Mouse (Mus musculus): ENCODE results near the gene Vmn2r109. TPM values are rescaled to one million over a fixed set of nuclear protein-coding genes. Genes with fewer than 3 reads are reported as not detected.
"Not testable (repeated sequence)": the region's sequence is repeated elsewhere in the genome, so short reads cannot be mapped to it uniquely, and the experiment has no call there.

Vmn2r109 gene
- total RNA-seq (2021): not detected
- long read RNA-seq, experiment 1: 0 reads
- long read RNA-seq, experiment 2: 0 reads

- TF ChIP-seq CTCF (conservative IDR thresholded peaks at IDR 0.05): no peak
- no peak within 1 kb of the TSS for H3K4me3 ChIP-seq
- H3K27ac ChIP-seq: no peak within 1 kb of the TSS
- DNase-seq (ENCODE audit: low spot score in 2 of 2): no peak
Measured at GRCm38 (mm10) chr17:20564656-20565055, at the start of gene Vmn2r109. Gene Vmn2r109 (minus strand): TSS chr17:20564756.

DNA sequence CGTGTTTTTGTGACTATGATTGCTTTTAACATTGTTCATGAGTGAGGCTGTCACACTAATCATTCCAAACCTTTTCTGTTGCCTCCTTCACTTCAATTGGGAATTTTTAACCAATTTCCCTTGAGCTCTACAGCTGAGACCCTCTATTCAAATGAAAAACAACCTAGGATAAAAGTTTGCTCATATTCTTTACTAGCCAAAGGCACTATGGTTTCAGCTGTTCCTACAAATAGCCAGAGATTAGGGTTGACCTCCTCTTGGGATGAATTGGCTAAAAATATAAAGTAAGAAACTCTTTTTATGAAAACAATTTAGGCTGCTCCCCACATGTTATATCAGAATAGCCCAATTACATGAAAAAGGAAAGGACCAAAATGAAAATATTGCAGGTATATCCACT lies 31.8 kb upstream of the Vmn2r109 start, which contains the start of gene Vmn2r110:
Gene Vmn2r110 (minus strand): TSS at position 101 of the 400 bp plus-strand sequence.
- Histone ChIP-seq H3K4me3 (no peak within 1 kb of the TSS), H3K27ac (no peak within 1 kb of the TSS)
- no peak for TF ChIP-seq CTCF (conservative IDR thresholded peaks at IDR 0.05)
- DNase-seq (ENCODE audit: low spot score in 2 of 2): no peak

DNA sequence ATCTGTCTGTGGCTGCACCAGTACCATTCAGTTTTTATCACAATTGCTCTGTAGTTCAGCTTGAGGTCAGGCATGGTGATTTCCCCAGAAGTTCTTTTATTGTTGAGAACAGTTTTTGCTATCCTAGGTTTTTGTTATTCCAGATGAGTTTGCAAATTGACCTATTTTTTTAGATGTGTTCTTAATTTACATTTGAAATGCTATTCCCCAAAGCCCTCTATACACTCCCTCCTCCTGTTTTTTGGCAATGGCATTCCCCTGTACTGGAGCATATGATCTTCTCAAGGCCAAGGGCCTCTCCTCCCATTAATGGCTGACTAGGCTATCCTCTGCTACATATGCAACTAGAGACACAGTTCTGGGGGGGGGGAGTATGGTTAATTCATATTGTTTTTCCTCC lies 56.3 kb downstream of the Vmn2r109 start:
- DNase-seq (ENCODE audit: low spot score in 2 of 2); H3K27ac ChIP-seq; H3K4me3 ChIP-seq: not testable (repeated sequence)

- H3K4me3 ChIP-seq: no peak within 1 kb of the TSS
- no peak for TF ChIP-seq CTCF (conservative IDR thresholded peaks at IDR 0.05)
- DNase-seq (ENCODE audit: low spot score in 2 of 2): no peak
- no peak within 1 kb of the TSS for H3K27ac ChIP-seq
Measured at GRCm38 (mm10) chr17:20497858-20498257, 66.7 kb downstream of the Vmn2r109 start, which contains the start of gene Vmn1r225. Gene Vmn1r225 (plus strand): TSS chr17:20498158.

Other genes with a start within 250 kb of the Vmn2r109 start
- not detected for gene Vmn2r107, start 219.5 kb downstream of the Vmn2r109 start, total RNA-seq (2021)
- gene Vmn1r224, start 150.6 kb downstream of the Vmn2r109 start, total RNA-seq (2021): not detected
- under 1 TPM in 1 of 2 experiments, not detected in 1; 0.05 TPM for gene Vmn2r108, start 83.4 kb downstream of the Vmn2r109 start, total RNA-seq (2021)
- not detected for gene Vmn1r225, start 66.6 kb downstream of the Vmn2r109 start, total RNA-seq (2021)
- gene Vmn2r110, start 31.7 kb upstream of the Vmn2r109 start, total RNA-seq (2021): not detected
- not detected for gene Fpr-rs3, start 60.1 kb upstream of the Vmn2r109 start, total RNA-seq (2021)
- not detected for gene Vmn1r226, start 118.1 kb upstream of the Vmn2r109 start, total RNA-seq (2021)
- gene Vmn1r227, start 165.1 kb upstream of the Vmn2r109 start, total RNA-seq (2021): not detected
- gene Vmn1r228, start 221.4 kb upstream of the Vmn2r109 start, total RNA-seq (2021): not detected
- gene Vmn1r229, start 246.8 kb upstream of the Vmn2r109 start, total RNA-seq (2021): under 1 TPM in 1 of 2 experiments, not detected in 1; 0.05 TPM

All from layer of hippocampus, adult 2 months (tissue).